Mouse (Mus musculus): ENCODE data around the gene Zg16. TPM values are rescaled to one million over a fixed set of nuclear protein-coding genes. Genes with fewer than 3 reads are reported as not detected.

Zg16 gene
- 0.22 TPM in 1 of 2 replicates, not detected in the other for polyA plus RNA-seq (2012; rRNA removed)

GRCm38 (mm10) chr7:127087278-127088010 lies at the start of gene Zg16:
Gene Zg16, minus strand, starts transcription at chr7:127087328.

DNA sequence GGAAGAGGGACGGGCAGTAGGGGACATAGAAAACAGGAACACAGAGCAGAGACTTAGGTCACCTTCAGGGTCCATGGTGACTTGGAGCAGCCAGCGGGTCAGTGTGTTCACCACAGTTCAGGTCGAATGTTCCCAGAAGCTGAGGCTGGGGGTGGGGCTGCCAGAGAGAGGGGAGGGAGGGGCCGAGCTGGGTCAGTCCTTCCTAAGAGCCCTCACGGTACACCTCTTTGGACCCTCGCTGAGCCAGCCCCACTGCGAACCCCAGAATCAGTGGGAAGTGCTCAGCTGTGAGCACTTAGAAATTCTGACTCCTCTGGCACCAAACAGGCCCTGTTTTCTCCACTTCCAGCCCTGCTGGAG lies 34.8 kb upstream of the Zg16 start, which contains the start of gene Qprt:
Gene Qprt, minus strand, starts transcription at position 316 of the 360 bp plus-strand sequence.

GRCm38 (mm10) chr7:127091114-127091896 lies 4.2 kb upstream of the Zg16 start, which contains the start of gene AI467606:
Gene AI467606, plus strand, starts transcription at chr7:127091359.

GRCm38 (mm10) chr7:127041851-127042672 lies 45.1 kb downstream of the Zg16 start, which contains the start of gene Kif22:
Gene Kif22, minus strand, starts transcription at chr7:127042471.

DNA sequence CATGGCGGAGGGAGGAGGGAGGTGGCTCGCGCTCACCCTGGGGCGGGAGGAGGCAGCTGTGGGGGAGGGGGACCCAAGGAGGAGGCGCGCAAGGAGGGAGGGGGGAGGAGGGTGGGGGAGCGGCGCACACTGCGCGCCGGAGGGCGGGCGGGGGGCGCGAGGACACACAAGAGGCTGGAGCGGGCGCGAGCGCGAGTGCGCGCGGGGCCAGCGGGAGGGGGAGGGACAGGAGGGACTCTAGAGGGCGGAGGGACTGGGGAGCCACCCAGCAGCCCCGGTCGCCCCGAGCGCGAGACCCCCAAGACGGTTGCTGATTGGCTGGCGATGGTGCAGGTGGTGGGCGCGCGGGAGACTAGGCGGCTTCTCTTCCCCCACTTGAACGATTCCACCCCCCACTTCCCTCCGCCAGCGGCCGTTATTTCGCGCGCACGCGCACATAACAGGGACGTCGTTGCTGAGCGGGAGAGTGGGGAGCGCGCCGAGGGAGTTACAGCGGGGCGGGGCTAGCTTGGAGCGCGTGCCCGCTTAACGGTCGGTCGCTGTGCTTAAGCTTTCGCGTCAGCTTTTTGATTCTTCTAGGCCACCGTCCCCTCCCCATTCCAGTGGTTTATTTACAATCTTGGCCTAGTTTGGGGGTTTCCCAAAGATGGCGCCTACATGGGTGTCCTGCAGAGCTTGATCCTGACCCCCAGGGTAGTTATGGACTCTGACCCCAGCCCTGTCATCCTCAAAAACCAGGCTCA lies 60.0 kb downstream of the Zg16 start, which contains the start of gene Maz:
Gene Maz, minus strand, starts transcription at position 54 of the 743 bp plus-strand sequence.

GRCm38 (mm10) chr7:127020901-127021562 lies 66.1 kb downstream of the Zg16 start, which contains the start of the genes Gm42742 and Prrt2:
Gene Gm42742, minus strand, starts transcription at chr7:127021097.
Gene Prrt2, minus strand, starts transcription at chr7:127021211.

GRCm38 (mm10) chr7:127016971-127017949 lies 69.9 kb downstream of the Zg16 start, which contains the start of gene Pagr1a:
Gene Pagr1a, minus strand, starts transcription at chr7:127017352.

GRCm38 (mm10) chr7:127016481-127016485 lies 70.8 kb downstream of the Zg16 start, which contains the start of gene Pagr1b:
Gene Pagr1b, minus strand, starts transcription at chr7:127016484.

GRCm38 (mm10) chr7:127014320-127014719 lies 72.8 kb downstream of the Zg16 start, which contains the start of gene Mvp:
Gene Mvp, minus strand, starts transcription at chr7:127014621.

Other genes starting within 250 kb of the Zg16 start
- 4.1 and 5.6 TPM in 2 replicates for gene Doc2a, start 239.9 kb downstream of the Zg16 start, polyA plus RNA-seq (2012; rRNA removed)
- gene Hirip3, start 225.4 kb downstream of the Zg16 start, polyA plus RNA-seq (2012; rRNA removed) = 186 and 304 TPM in 2 replicates
- 63.3 and 64.6 TPM in 2 replicates for gene Ino80e, start 225.0 kb downstream of the Zg16 start, polyA plus RNA-seq (2012; rRNA removed)
- gene Taok2, start 202.6 kb downstream of the Zg16 start, polyA plus RNA-seq (2012; rRNA removed) = 102 and 154 TPM in 2 replicates
- gene Tmem219, start 164.4 kb downstream of the Zg16 start, polyA plus RNA-seq (2012; rRNA removed) = 23.2 and 23.4 TPM in 2 replicates
- 26.0 and 28.2 TPM in 2 replicates for gene Kctd13, start 158.4 kb downstream of the Zg16 start, polyA plus RNA-seq (2012; rRNA removed)
- 2.8 and 7.1 TPM in 2 replicates for gene Asphd1, start 137.7 kb downstream of the Zg16 start, polyA plus RNA-seq (2012; rRNA removed)
- gene Sez6l2, start 136.8 kb downstream of the Zg16 start, polyA plus RNA-seq (2012; rRNA removed) = 14.5 and 15.0 TPM in 2 replicates
- gene Cdipt, start 111.4 kb downstream of the Zg16 start, polyA plus RNA-seq (2012; rRNA removed) = 72.5 and 93.7 TPM in 2 replicates
- gene Cdiptos, start 111.2 kb downstream of the Zg16 start, polyA plus RNA-seq (2012; rRNA removed) = 0.78 and 0.83 TPM in 2 replicates
- 4.1 and 6.1 TPM in 2 replicates for gene Mvp, start 72.7 kb downstream of the Zg16 start, polyA plus RNA-seq (2012; rRNA removed)
- gene Pagr1b, start 70.8 kb downstream of the Zg16 start, polyA plus RNA-seq (2012; rRNA removed) = 0.20 and 0.56 TPM in 2 replicates
- 5.7 and 15.9 TPM in 2 replicates for gene Pagr1a, start 70.0 kb downstream of the Zg16 start, polyA plus RNA-seq (2012; rRNA removed)
- gene Gm42742, start 66.2 kb downstream of the Zg16 start, polyA plus RNA-seq (2012; rRNA removed) = 97.7 and 244 TPM in 2 replicates
- gene Prrt2, start 66.1 kb downstream of the Zg16 start, polyA plus RNA-seq (2012; rRNA removed) = 4.3 and 19.0 TPM in 2 replicates
- gene Maz, start 60.3 kb downstream of the Zg16 start, polyA plus RNA-seq (2012; rRNA removed) = 298 and 328 TPM in 2 replicates
- 99.9 and 158 TPM in 2 replicates for gene Kif22, start 44.9 kb downstream of the Zg16 start, polyA plus RNA-seq (2012; rRNA removed)
- gene AI467606, start 4.0 kb upstream of the Zg16 start, polyA plus RNA-seq (2012; rRNA removed) = 1.0 and 1.3 TPM in 2 replicates
- 4.3 and 7.2 TPM in 2 replicates for gene Qprt, start 34.9 kb upstream of the Zg16 start, polyA plus RNA-seq (2012; rRNA removed)
- 0.93 and 1.4 TPM in 2 replicates for gene Spn, start 50.5 kb upstream of the Zg16 start, polyA plus RNA-seq (2012; rRNA removed)
- gene Cd2bp2, start 108.7 kb upstream of the Zg16 start, polyA plus RNA-seq (2012; rRNA removed) = 152 and 184 TPM in 2 replicates
- 50.6 and 52.5 TPM in 2 replicates for gene Tbc1d10b, start 121.1 kb upstream of the Zg16 start, polyA plus RNA-seq (2012; rRNA removed)
- 12.1 and 97.1 TPM in 2 replicates for gene Mylpf, start 121.6 kb upstream of the Zg16 start, polyA plus RNA-seq (2012; rRNA removed)
- gene Zfp553, start 145.7 kb upstream of the Zg16 start, polyA plus RNA-seq (2012; rRNA removed) = 33.8 and 38.9 TPM in 2 replicates
- 35.5 and 61.6 TPM in 2 replicates for gene Sept1, start 145.8 kb upstream of the Zg16 start, polyA plus RNA-seq (2012; rRNA removed)
- gene Zfp771, start 156.9 kb upstream of the Zg16 start, polyA plus RNA-seq (2012; rRNA removed) = 66.0 and 76.1 TPM in 2 replicates
- 125 and 147 TPM in 2 replicates for gene Dctpp1, start 173.4 kb upstream of the Zg16 start, polyA plus RNA-seq (2012; rRNA removed)
- gene Sephs2, start 186.7 kb upstream of the Zg16 start, polyA plus RNA-seq (2012; rRNA removed) = 31.3 and 38.0 TPM in 2 replicates
- 1.0 and 1.4 TPM in 2 replicates for gene Itgal, start 208.9 kb upstream of the Zg16 start, polyA plus RNA-seq (2012; rRNA removed)

All from central nervous system, embryonic 11.5 days (tissue).